Mouse (Mus musculus) monocyte, adult 2 months (primary cell): ENCODE results near the gene Clmp.

Source experiments
- DNase-seq, 2 experiments: peaks; one replicate each; pipeline ENCODE4 v3.0.0; 2022; ENCODE audit warnings: low spot score in 2 of 2, low read depth in 1 of 2

Clmp gene

GRCm38 (mm10) chr9:40685801-40686420, at the start of gene Clmp:
Gene Clmp, plus strand, starts transcription at chr9:40685962.
- DNase-seq: no peak

- peak in 1 of 2 experiments; percentile 36 for DNase-seq
These were observed 49.7 kb upstream of the Clmp start for GRCm38 (mm10) chr9:40636054-40636453.

GRCm38 (mm10) chr9:40637705-40638393, 47.9 kb upstream of the Clmp start:
- no peak for DNase-seq

GRCm38 (mm10) chr9:40638394-40639049, 47.2 kb upstream of the Clmp start:
- no peak for DNase-seq

GRCm38 (mm10) chr9:40639536-40640187, 46.1 kb upstream of the Clmp start:
- no peak for DNase-seq

- no peak for DNase-seq
These were observed 44.4 kb upstream of the Clmp start for GRCm38 (mm10) chr9:40641318-40641717.

GRCm38 (mm10) chr9:40642470-40643220, 43.1 kb upstream of the Clmp start:
- DNase-seq: no peak

GRCm38 (mm10) chr9:40649444-40649843, 36.3 kb upstream of the Clmp start:
- no peak for DNase-seq

GRCm38 (mm10) chr9:40649983-40650382, 35.8 kb upstream of the Clmp start:
- DNase-seq: no peak

GRCm38 (mm10) chr9:40651239-40651859, 34.4 kb upstream of the Clmp start:
- DNase-seq: no peak

- no peak for DNase-seq
These were observed 33.0 kb upstream of the Clmp start for GRCm38 (mm10) chr9:40652757-40653156.

- DNase-seq: no peak
These were observed 19.5 kb upstream of the Clmp start for GRCm38 (mm10) chr9:40666190-40666803.

- no peak for DNase-seq
These were observed 15.4 kb upstream of the Clmp start, which contains the start of gene Gm21915 for GRCm38 (mm10) chr9:40670313-40670712. Gene Gm21915, plus strand, starts transcription at chr9:40670613.

- DNase-seq: no peak
These were observed 14.3 kb upstream of the Clmp start for GRCm38 (mm10) chr9:40671323-40671930.

GRCm38 (mm10) chr9:40675203-40675958, 10.4 kb upstream of the Clmp start:
- DNase-seq: no peak

GRCm38 (mm10) chr9:40678653-40679052, 7.1 kb upstream of the Clmp start:
- DNase-seq: no peak

- no peak for DNase-seq
These were observed 698 bp downstream of the Clmp start for GRCm38 (mm10) chr9:40686421-40686899.

- no peak for DNase-seq
These were observed 1.3 kb downstream of the Clmp start for GRCm38 (mm10) chr9:40687053-40687452.

GRCm38 (mm10) chr9:40687553-40687952, 1.8 kb downstream of the Clmp start:
- no peak for DNase-seq
